Mouse (Mus musculus) MEL (cell line): Measurements from ENCODE around the gene Klf16.

ENCODE experiments used
- CTCF ChIP-seq, 3 experiments: IDR thresholded peaks in 2 of 3; conservative IDR thresholded peaks in 1 of 3; 2 replicates each; pipeline ENCODE4 v1.5.1; 2011 to 2012; ENCODE audit warnings: low read length in 3 of 3, low read depth in 2 of 3, mild to moderate bottlenecking in 2 of 3, improper control_type of control experiment in 1 of 3, inconsistent platforms in 1 of 3, mixed read lengths in 1 of 3, moderate library complexity in 1 of 3; ENCODE audit not compliant: control insufficient read depth in 1 of 3, insufficient read depth in 1 of 3, poor library complexity in 1 of 3, severe bottlenecking in 1 of 3
- KAT2A ChIP-seq: conservative IDR thresholded peaks from 2 replicates; pipeline ENCODE4 v1.6.1; 2012; ENCODE audit warnings: low read depth, low read length, improper control_type of control experiment, inconsistent platforms
- MEF2A ChIP-seq: IDR thresholded peaks from 2 replicates; pipeline ENCODE4 v1.6.1; 2014; ENCODE audit warnings: low read depth, mild to moderate bottlenecking, inconsistent platforms, low read length, improper control_type of control experiment; ENCODE audit not compliant: poor library complexity, insufficient replicate concordance, severe bottlenecking; ENCODE audit errors: extremely low read depth
- POLR2A ChIP-seq, 2 experiments: IDR thresholded peaks; 2 replicates each; pipeline ENCODE4 v1.6.1; 2011 to 2012; ENCODE audit warnings: low read length in 2 of 2, mild to moderate bottlenecking in 2 of 2, control low read depth in 1 of 2, improper control_type of control experiment in 1 of 2, low read depth in 1 of 2, moderate library complexity in 1 of 2; ENCODE audit not compliant: control insufficient read depth in 1 of 2, insufficient read depth in 1 of 2, poor library complexity in 1 of 2

- no peak for TF ChIP-seq MEF2A
- TF ChIP-seq CTCF (IDR thresholded peaks at IDR 0.05 in 2 of 3, conservative IDR thresholded peaks at IDR 0.05 in 1 of 3; ENCODE audit: control insufficient read depth in 1 of 3, insufficient read depth in 1 of 3, low read depth in 2 of 3, low read length in 3 of 3, poor library complexity in 1 of 3, severe bottlenecking in 1 of 3): no peak
- no peak for TF ChIP-seq POLR2A (IDR thresholded peaks at IDR 0.05; ENCODE audit: control insufficient read depth in 1 of 2, insufficient read depth in 1 of 2, low read depth in 1 of 2, low read length in 2 of 2, poor library complexity in 1 of 2)
- TF ChIP-seq KAT2A: no peak
Observed at GRCm38 (mm10) chr10:80553575-80553974, 23.5 kb downstream of the Klf16 start.
